Mouse (Mus musculus) CD8-positive naive resting alpha-beta T cell, adult 2 months (primary cell): ENCODE data around the gene Med18.
A peak's percentile ranks its signal among the peaks of the same experiment; 100 is the strongest.

Source experiments
- DNase-seq, 2 experiments: peaks; one replicate each; pipeline ENCODE4 v3.0.0; 2022; ENCODE audit warnings: low read depth in 2 of 2, low spot score in 2 of 2

Gene Med18

DNA sequence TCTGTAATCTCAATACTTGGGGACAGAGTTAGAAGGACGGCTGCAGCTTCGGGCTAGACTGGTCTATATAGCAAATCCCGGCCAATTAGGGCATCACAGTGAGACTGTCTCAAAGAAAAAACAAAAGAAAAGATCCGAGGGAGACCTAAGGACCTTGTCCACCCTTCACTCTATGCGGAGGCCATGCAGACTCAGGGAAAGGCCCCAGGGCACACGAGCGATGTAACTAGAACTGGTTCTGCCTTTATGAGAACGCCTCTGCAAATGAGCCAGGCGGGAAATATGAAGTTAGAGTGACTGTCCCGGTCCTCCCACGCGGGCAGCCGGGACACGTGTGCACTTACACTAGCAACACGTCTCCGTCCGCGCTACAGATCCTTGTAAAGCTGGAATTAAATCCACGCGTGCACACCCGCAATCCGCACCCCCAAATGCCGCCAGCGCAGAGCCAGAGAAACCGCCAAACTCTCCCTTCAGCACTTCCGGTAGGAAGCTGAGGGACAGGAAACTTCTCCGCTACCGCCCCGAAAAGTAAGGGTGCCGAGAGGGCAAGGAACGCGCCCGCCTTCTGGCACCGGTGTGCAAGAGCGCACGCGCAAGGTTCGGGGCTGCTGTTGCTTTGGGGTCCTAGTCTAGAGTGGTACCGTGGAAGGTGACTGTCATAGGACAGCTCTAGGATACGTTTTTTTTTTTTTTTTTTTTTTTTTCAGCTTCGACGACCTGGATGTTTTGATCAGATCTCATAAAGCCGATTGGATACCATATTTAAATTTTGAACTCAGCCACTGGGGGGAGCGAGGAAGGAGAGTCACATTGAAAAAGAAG lies at the start of gene Med18:
TSS of gene Med18 (minus strand) at position 492 of the 825 bp plus-strand sequence.
- peak; percentile 88 to 90 for DNase-seq

DNA sequence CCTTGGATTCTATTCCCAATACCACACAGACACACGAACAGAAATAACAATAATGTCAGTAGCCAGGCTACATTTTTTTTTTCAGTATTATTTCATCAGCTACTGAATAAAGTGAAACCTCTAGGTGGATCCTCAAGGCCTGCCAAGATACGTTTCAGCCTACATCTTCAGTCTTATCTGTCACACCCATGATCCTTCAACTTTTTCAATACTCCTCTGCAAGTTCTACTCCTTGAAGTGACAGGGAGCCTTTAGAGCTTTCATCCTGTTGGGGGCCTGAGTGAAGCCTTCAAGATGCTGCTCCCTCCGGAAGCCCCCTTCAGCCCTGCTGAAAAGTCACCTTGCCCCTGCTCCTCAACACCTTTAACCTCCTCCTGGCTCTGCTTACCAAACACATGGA lies 48.4 kb upstream of the Med18 start:
- DNase-seq = no peak

DNA sequence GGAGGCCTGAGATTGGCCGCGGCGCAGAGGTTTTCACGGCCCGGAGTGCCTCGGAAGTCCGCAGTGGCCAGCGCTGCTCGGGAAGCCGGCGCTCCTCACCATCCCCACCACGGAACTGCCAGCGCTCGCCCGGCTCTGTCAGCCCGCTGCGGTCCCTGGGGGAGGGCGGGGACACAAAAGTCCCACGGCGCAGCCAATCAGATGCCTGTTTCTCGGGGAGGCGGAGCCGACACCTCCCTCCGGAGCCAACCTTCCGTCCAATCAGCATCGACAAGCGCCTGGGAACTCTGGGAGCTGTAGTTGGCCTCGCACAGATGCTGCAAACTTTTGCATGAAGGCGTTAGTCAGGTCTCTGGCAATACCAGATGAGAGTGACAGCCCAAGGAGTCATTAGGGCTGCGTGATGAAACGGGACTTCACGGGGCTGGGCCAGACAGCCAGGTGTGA lies 46.7 kb upstream of the Med18 start, which contains the start of gene Sesn2:
TSS of gene Sesn2 (minus strand) at position 150 of the 447 bp plus-strand sequence.
- DNase-seq = peak; percentile 93 to 96

DNA sequence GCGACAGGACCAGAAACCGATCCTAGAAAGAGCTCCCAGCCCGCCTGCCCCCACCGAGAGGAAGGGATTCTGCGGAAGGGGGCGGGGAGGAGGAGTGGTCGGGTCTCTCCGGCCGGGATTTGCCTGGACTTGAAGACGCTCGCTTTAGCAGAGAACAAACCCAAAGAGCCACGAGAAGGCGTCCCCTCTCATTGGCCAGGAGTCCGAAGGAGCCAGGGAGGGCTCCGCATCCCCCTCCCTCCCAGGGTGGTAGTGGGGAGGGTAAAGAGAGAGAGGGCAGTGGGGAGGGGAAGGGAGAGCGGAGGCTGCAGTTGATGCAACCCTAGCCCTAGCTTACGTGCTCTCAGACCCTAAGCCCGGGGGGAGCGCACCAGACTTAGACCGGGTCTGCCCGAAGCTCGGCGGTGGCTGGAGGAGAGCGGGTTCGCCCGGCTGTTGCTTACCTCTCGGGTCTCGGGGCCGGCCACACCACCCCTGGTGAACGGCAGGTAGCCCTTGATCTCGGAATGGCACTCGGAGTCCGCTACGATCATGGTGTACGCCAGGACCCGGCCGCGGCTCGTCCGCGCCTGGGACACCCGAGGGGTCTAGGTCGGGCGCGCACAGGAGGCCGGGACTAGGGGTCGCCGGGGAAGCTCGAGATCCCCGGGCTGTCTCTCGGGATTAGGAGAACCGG lies 46.0 kb upstream of the Med18 start:
- DNase-seq = peak; percentile 24 to 34

DNA sequence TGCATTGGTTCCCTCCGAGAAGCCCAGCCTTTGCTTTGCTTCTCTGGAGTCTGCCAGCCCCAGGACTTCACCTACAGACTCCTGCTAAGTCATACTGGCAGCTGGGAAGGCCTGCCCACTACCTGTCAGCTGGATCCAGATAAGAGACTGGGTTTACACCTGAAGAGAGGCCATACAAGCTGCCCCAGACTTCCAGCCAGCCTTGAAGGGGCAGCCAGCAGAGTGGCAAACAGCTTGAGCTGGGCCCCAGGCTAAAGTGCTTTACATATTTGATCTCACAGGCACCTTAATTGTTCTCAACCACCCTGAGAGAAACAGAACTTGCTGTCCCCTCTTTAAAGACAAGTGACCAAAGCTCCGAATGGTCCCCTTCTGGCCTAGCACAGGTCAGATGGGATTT lies 43.5 kb upstream of the Med18 start:
- DNase-seq = no peak

DNA sequence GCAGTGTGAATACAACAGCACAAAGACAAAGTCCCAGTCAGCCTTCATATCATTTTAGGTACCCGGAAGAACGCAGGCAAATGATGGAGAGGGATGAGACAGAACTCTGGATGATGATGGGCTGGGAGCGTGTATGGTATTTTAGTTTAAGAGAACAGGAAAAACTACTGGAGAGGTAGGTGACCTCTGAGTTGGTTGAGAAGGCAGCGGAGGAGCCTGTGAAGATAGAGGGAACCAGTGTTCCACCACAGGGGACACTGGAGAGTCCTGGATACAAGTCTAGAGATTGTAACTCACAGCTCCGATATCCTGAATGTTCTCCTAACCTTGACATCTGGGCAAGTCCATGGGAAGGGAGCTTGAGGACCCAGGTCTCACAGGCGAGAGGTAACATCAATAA lies 42.5 kb upstream of the Med18 start:
- DNase-seq = no peak

DNA sequence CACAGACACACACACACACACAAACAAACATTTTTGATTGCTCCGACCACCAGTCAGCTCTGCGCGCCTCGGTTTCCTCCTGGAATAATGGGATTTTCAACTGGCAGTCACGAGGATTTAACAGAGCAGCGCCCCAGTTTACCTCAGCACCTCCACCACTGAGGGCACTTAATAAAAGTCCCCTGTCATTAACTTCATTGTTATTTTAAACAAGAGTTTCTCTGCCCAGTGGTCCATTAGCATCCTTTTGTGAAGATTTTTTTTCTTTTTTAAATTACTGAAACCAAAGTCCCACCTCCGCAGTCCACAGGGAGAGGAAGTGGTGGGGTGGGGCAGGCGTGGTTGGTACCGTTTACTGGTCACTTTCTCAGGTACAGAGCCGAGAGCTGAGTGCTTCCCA lies 42.1 kb upstream of the Med18 start:
- no peak for DNase-seq

DNA sequence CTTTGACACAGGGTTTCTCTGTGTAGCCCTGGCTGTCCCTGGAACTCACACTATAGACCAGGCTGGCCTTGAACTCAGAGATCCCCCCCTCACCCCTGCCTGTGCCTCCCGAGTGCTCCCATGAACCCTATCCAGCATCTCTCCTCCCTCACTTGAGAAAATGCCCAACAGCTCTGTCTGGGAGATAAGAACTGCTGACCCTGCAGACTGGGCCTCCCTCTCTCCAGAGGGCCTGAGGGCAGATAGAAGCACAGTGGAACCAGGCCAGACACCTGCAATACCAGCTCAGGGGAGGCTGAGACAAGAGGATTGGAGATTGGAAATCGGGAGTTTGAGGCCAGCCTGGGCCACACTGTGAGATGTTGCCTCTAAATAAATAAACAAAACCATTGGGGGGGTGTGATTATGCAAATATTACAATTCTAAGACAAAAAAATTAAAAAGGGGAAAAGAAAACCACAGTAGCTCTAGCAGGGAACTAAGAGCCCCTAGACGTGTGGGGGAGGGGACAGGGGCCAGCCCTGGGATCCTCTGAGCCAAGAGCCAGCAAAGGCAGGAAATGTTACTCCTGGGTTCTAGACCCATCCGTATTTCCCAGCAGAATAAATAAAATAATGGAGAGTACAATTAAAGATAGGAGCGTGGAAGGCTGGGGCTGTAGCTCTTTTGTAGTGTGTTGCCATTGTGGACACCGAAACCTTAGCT lies 41.5 kb upstream of the Med18 start:
- DNase-seq = no peak

DNA sequence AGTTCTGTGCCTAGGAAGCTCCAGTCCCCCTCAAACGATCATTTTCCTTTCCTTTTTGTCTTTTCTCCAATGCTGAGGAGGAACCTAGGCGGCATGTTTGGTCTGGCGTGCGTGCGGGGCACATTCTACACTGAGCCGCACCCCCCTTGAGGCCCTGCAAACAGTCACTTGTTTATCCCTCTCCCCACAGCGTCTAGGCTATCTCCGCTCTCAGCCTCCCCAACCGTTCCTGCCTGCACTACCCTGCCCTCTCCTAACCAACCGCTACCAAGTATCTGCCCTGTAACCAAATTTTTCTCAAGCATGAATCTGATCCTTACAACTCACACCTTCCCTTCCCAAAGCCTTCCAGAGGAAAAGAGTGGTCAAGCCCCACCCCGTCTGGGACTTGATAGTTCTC lies 39.6 kb upstream of the Med18 start:
- no peak for DNase-seq

DNA sequence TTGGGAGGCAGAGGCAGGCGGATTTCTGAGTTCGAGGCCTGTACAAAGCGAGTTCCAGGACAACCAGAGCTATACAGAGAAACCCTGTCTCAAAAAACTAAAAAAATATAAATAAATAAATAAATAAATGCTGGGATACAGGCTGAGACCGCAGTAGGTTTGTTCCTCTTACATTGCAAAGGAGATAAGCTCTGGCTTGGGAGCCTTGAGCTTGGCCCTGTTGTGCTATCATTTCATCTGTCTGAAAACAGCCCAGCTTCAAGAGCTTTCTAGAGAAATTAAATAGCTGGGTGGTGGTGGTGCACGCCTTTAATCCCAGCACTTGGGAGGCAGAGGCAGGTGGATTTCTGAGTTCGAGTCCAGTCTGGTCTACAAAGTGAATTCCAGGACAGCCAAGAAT lies 37.9 kb upstream of the Med18 start:
- DNase-seq = no peak

DNA sequence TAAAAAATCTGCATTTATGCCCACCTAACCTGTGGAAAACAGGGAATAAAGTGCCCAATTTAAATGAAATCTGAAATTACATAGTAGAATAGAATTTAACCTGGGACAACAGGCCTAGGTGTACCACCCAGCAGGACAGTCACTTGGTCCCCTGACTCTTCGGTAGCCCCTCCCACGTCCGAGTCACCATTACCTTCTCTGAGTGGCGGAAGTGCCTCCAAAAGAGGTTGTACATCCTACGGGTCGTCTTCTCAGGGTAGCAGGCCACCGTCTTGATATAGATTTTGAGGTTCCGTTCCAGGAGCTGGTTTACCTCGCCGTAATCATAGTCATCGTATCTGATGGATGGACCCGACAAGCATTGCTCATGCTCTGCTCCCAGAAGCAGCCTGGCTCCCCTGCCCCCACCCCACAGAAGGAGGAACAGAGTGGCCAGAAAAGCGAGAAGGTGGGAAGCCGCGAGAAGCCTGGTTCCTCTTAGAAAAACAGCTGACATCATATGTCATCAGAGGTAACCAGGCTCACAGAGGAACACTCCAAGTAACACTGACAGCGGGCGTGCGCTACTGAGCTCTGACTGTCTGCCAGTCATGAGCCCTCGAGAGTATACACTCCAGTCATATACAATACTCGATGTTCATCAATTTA lies 30.7 kb upstream of the Med18 start:
- no peak for DNase-seq

DNA sequence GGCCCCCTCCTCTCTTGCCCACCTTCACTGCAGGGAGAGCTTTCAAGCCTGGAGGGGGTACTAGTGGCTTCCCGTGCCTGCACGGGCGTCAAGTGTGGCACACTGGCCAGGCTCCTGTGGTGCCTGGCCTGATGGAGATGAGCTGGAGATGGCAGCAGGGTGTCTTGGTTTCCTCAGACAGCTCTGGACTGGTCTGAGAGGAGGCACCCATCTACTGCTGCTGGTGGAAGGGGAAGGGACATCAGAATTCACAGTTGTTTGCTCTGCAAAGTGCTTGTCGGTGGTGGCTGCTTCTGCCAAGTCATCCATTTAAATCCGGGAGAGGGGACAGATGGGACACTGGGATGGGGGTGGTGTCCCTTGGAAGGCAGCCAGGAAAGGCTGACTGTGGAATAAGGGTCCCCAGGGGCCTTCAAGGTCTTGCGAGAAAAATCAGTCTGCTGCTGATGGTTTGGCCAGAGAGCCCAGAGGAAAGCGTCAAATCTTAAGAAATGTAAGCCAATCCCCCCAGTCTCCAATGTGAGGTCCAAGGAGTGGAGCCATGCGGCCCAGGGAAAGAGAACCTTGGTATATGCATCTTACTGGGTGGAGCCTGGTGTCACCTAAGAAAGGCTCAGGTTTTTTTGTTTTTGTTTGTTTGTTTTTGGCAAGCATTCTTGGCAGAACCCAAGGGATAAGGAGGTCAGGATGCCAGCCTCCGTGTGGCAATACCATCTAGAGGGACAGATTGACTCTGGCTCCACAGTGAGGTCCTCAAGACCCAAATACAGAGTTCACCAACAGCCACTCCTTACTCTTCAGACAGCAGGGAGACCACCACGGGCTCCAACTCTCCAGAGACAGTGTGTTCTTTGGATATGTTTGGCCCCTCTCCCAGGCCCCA lies 28.7 kb upstream of the Med18 start:
- DNase-seq = no peak

DNA sequence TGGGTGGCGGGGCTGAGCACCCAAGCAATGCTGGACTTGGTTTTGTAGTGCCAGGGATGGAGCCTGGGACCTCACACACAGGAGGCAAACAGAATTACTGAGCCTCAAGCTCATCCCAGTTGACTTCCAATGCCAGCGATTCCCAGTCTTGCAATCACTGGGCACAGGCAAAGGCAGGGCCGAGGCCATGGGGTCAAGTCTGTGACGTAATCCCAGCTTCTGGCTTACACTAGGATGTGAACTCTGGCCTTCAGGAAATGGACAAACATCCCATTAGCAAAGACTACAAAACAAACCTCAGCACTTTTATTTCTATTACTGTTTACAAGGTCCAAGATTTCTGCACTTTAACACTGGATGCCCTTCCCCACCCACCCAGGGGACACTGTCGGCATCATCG lies 28.0 kb upstream of the Med18 start:
- no peak for DNase-seq

DNA sequence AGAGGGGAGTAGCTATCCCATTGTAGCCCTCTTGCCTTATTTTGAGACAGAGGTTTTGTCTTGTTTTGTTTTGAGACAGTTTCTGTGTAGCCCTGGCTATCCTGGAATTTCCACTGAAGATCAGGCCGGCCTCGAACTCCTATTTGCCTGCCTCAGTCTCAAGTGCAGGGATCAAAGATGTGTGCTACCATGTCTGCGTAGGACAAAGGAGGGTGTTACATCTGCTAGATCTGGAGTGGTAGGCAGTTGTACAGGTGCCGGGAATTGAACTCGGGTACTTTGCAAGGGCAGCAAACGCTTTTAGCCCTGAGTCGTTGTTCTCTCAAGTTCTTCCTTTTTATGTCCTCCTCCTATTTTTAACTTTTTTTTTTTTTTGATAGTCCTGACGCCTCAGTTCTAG lies 27.3 kb upstream of the Med18 start:
- no peak for DNase-seq

DNA sequence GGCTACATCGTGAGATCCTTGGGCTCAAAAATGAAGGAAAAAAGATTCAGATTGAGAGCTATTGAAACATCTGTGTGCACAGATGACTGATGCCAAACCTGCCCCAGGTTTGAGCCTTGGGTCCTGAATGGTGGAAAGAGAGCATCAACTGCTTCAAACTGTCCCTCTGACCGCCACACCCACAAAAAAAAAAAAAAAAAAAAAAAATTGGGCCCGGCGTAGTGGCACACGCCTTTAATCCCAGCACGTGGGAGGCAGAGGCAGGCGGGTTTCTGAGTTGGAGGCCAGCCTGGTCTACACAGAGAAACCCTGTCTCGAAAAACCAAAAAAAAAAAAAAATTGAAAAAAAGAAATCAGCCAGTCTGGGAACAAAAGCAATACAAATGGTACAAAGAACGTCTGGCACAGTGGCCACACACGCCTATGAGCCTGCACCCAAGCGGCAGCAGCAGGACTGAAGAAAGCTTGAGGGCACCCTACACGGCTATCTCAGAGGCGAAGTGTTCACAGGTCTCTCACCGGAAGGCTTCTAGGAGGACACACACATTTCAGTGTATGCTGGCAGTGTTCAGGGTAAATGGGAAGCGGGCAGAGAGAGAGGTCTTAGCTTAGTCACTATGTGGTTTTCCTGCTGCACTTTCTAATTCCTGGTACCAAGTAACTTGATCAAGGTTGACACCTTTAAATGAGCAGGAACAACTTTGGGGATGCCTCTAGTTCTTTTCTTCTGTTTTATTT lies 26.7 kb upstream of the Med18 start:
- no peak for DNase-seq

DNA sequence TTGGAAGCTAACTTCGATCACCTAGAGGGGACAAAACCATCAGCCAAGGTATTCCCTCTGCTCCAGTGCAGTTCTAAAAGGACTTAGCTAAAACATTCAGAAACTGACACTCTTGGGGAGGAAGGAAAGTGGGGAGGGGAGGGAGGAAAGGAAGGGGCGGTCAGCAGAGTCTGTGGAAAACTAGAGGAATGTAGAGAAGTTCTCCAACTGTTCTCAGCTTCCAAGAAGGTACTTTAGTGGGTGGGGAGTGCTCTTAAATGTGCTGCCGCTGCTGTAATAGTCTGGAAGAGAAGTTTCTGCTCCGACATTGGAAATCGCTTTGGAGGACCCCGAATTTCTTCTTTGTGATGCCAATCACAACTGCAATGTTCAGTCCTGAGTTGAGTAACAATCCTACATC lies 25.3 kb upstream of the Med18 start:
- no peak for DNase-seq

DNA sequence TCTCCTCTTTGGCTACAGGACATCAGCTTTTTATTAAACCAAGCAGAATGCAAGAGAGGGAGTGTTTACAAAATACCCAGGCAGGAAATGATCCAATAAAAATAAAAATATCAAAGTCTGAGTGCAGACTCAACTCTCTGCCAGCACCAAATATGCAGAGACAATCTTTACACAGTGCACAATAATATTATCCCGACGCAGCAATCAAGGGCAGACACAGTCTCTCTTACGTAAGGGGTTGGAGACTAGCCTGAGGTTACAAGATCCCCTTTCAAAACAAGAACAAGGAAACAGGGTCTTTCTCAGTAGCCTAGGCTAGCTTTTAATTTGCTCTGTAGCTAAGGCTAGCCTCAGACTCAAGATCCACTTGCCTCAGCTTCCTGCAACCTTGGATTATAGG lies 24.8 kb upstream of the Med18 start:
- no peak for DNase-seq

DNA sequence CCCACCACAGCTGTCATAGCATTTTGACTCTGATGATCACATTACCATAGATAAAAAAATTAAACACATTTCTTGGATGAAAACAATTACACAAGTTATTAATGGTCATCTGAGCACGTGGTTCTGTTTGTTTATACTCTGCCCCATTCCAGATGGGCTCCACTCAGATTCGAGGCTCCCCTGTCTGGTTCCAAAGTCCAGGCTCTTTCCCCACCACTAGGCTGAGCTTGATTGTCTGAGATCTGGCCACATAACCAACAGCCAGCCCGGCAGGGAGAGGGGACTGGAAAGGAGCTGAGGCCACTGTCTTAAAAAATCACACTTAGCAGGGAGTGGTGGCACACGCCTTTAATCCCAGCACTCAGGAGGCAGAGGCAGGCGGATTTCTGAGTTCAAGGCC lies 21.1 kb upstream of the Med18 start:
- DNase-seq = no peak

DNA sequence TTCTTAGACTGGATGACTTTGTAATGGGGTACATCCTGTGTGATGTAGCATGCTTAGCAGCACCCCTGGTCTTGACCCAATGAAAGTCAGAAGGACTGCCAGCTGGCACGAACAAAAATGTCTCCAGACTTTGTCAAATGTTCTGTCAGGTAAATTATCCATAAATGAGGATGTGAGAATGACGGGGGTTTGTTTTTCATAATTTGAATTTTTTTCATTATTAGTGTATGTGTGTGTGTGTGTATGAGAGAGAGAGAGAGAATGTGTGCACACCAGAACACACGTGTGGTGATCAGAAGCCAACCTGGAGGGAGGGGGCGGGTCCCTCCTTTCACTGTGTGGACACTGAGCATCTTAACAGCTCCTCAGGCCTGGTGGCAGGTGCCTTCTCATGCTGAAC lies 20.5 kb upstream of the Med18 start:
- DNase-seq = no peak
